Mouse (Mus musculus) hindbrain, embryonic 16.5 days (tissue): ENCODE data around the gene Inpp5f. TPM values are rescaled to one million over a fixed set of nuclear protein-coding genes. Genes with fewer than 3 reads are reported as not detected.

Source experiments
- ATAC-seq: fragments of 200-750 bp; cut with Nextera tagmentation; 2 replicates; pipeline ENCODE4 v1.8.0; 2017; ENCODE audit warnings: moderate TSS enrichment, moderate library complexity
- H3K27ac ChIP-seq: fragments of 300-500 bp; sonication (generic); 2 replicates; pipeline ENCODE4 v1.5.1; 2014; ENCODE audit warnings: low read depth, mild to moderate bottlenecking, control low read depth, low read length, moderate library complexity
- H3K27me3 ChIP-seq: fragments of 300-500 bp; sonication (generic); replicated peaks from 2 replicates; pipeline ENCODE4 v1.6.1; 2014; ENCODE audit warnings: low read length; ENCODE audit not compliant: control insufficient read depth, insufficient read depth
- H3K36me3 ChIP-seq: fragments of 300-500 bp; sonication (generic); 2 replicates; pipeline ENCODE4 v1.6.1; 2014; ENCODE audit warnings: mild to moderate bottlenecking, low read length, moderate library complexity, mixed read lengths; ENCODE audit not compliant: control insufficient read depth, insufficient read depth
- H3K4me1 ChIP-seq: fragments of 300-500 bp; sonication (generic); 2 replicates; pipeline ENCODE4 v1.6.1; 2014; ENCODE audit warnings: low read depth, low read length; ENCODE audit not compliant: control insufficient read depth, insufficient read depth
- H3K4me2 ChIP-seq: fragments of 300-500 bp; sonication (generic); 2 replicates; pipeline ENCODE4 v1.6.1; 2014; ENCODE audit warnings: mild to moderate bottlenecking, low read length, control low read depth, moderate library complexity
- H3K4me3 ChIP-seq: fragments of 300-500 bp; sonication (generic); 2 replicates; pipeline ENCODE4 v1.5.1; 2014; ENCODE audit warnings: mild to moderate bottlenecking, low read length, control low read depth, moderate library complexity
- H3K9ac ChIP-seq: fragments of 300-500 bp; sonication (generic); 2 replicates; pipeline ENCODE4 v1.6.1; 2014; ENCODE audit warnings: low read depth, mild to moderate bottlenecking, control low read depth, low read length, moderate library complexity
- H3K9me3 ChIP-seq: fragments of 300-500 bp; sonication (generic); 2 replicates; pipeline ENCODE4 v1.6.1; 2014; ENCODE audit warnings: mild to moderate bottlenecking, low read length, moderate library complexity; ENCODE audit not compliant: control insufficient read depth
- WGBS: fragments of 180-500 bp; shearing (Covaris S2); extraction: QIAGEN DNeasy Blood & Tissue Kit; methylation state at CpG from one replicate; pipeline ENCODE4 v1.1.7; 2014; 5-methylcytosine and 5-hydroxymethylcytosine counted together
- polyA plus RNA-seq: library from polyadenylated mRNA; unstranded; fragments of >200 nt; fragmentation: Nextera tagmentation; extraction: Ambion mirVana; gene quantifications from 2 replicates; pipeline ENCODE4 v1.2.1, GENCODE M21; 2015

The Inpp5f gene
- polyA plus RNA-seq, 1 experiment from 2014 or later, result 494 TPM

- no peak overlapping the region for H3K27ac ChIP-seq
- no peak overlapping the region for H3K4me2 ChIP-seq
- no peaks in the 10 kb centered on the region for H3K9me3 ChIP-seq
- H3K4me1 ChIP-seq, result no peaks in the 10 kb centered on the region
- ATAC-seq, result no peak
- H3K4me3 ChIP-seq, result no peak overlapping the region
- H3K27me3 ChIP-seq, result no peaks in the 10 kb centered on the region
- H3K9ac ChIP-seq, result no peak overlapping the region
- H3K36me3 ChIP-seq, result no peaks in the 10 kb centered on the region
- WGBS, result 83% methylated on average over 1 of the region's 1 CpGs
Measured at GRCm38 (mm10) chr7:128627723-128628122, 16.6 kb downstream of the Inpp5f start.

DNA sequence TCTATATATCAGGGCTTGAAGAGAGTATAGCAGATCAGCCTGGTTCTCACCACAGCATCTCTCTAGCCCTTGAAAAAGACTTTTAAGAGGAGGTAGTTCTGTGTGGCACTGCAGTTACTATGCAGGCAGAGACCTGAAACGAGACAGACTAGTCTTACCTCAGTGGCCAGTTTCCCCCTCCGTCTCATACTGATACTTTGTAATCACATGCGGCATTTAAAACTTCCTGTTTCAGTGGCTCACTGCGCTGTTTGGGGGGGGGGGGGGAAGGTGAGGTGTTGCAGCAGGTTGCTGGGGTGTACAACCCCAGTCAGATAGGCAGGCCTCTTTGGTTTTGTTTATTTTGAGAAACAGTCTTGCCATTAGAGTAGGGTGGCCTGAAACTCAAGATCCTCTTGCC lies 22.0 kb downstream of the Inpp5f start:
- Histone ChIP-seq H3K36me3 (no peaks in the 10 kb centered on the region), H3K9me3 (0 out of 2 replicates have a peak, but pooled peaks cover 2% of the 10 kb centered on the region), H3K4me3 (no peak overlapping the region), H3K27me3 (no peaks in the 10 kb centered on the region), H3K27ac (no peak overlapping the region), H3K4me1 (no peaks in the 10 kb centered on the region), H3K4me2 (no peak overlapping the region), H3K9ac (no peak overlapping the region)
- WGBS, result 88% methylated on average over 4 of the region's 4 CpGs
- no peak for ATAC-seq

DNA sequence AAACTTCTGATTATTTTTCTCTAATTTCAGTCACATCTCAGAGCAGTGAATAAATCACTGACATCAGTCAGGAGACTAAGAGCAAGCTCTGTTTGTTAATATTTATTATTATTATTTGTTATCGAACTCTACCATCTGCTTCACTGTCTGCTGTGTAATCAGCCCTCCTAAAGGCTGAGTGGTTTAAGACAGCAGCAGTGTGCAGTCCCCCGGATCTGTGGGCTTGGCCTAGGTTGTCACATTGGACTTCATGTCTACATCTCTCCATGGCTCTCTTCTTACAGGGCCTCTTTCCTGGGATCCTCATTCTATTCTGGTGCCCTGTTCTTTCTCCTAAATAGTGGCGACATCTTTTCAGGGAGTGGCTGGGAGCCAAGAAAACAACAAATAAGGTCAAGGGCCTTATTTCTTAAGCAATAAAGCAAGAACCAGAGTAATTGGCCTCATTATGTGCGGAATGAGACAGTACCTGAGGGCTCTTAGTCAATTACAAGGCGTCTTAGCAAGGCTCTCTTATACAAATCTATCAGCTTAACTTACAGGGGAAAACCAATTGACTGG lies 28.9 kb downstream of the Inpp5f start:
- H3K27ac ChIP-seq, result no peak overlapping the region
- no peak overlapping the region for H3K9ac ChIP-seq
- H3K9me3 ChIP-seq, result 0 out of 2 replicates have a peak, but pooled peaks cover 2% of the 10 kb centered on the region
- H3K4me1 ChIP-seq, result no peaks in the 10 kb centered on the region
- no peak overlapping the region for H3K4me2 ChIP-seq
- no peak overlapping the region for H3K4me3 ChIP-seq
- no peak for ATAC-seq
- no peaks in the 10 kb centered on the region for H3K27me3 ChIP-seq
- no peaks in the 10 kb centered on the region for H3K36me3 ChIP-seq
- WGBS, result 71% methylated on average over 5 of the region's 5 CpGs

GRCm38 (mm10) chr7:128641571-128641970 lies 30.4 kb downstream of the Inpp5f start:
- ATAC-seq, result no peak
- Histone ChIP-seq H3K27me3 (no peaks in the 10 kb centered on the region), H3K9me3 (0 out of 2 replicates have a peak, but pooled peaks cover 2% of the 10 kb centered on the region), H3K4me1 (no peaks in the 10 kb centered on the region), H3K4me2 (no peak overlapping the region), H3K4me3 (no peak overlapping the region), H3K36me3 (no peaks in the 10 kb centered on the region), H3K9ac (no peak overlapping the region), H3K27ac (no peak overlapping the region)
- 83% methylated on average over 7 of the region's 7 CpGs for WGBS

- no peak for ATAC-seq
- H3K27ac ChIP-seq, result no peak overlapping the region
- no peaks in the 10 kb centered on the region for H3K36me3 ChIP-seq
- H3K4me1 ChIP-seq, result no peaks in the 10 kb centered on the region
- WGBS, result 74% methylated on average over 5 of the region's 5 CpGs
- H3K4me3 ChIP-seq, result no peak overlapping the region
- H3K4me2 ChIP-seq, result no peak overlapping the region
- H3K9ac ChIP-seq, result no peak overlapping the region
- 0 out of 2 replicates have a peak, but pooled peaks cover 2% of the 10 kb centered on the region for H3K9me3 ChIP-seq
- no peaks in the 10 kb centered on the region for H3K27me3 ChIP-seq
Measured at GRCm38 (mm10) chr7:128642386-128642785, 31.3 kb downstream of the Inpp5f start.

GRCm38 (mm10) chr7:128656970-128657369 lies 45.8 kb downstream of the Inpp5f start:
- no peak overlapping the region for H3K27ac ChIP-seq
- no peaks in the 10 kb centered on the region for H3K9me3 ChIP-seq
- ATAC-seq, result no peak
- no peak overlapping the region for H3K4me2 ChIP-seq
- 89% methylated on average over 1 of the region's 1 CpGs for WGBS
- H3K4me1 ChIP-seq, result no peaks in the 10 kb centered on the region
- H3K36me3 ChIP-seq, result no peaks in the 10 kb centered on the region
- H3K9ac ChIP-seq, result no peak overlapping the region
- no peak overlapping the region for H3K4me3 ChIP-seq
- H3K27me3 ChIP-seq, result no peaks in the 10 kb centered on the region

GRCm38 (mm10) chr7:128663906-128664305 lies 52.8 kb downstream of the Inpp5f start:
- no peak overlapping the region for H3K4me2 ChIP-seq
- 0 out of 2 replicates have a peak, but pooled peaks cover 2% of the 10 kb centered on the region for H3K36me3 ChIP-seq
- no peaks in the 10 kb centered on the region for H3K27me3 ChIP-seq
- no peaks in the 10 kb centered on the region for H3K4me1 ChIP-seq
- WGBS, result 85% methylated on average over 8 of the region's 8 CpGs
- ATAC-seq, result no peak
- H3K9ac ChIP-seq, result no peak overlapping the region
- H3K4me3 ChIP-seq, result no peak overlapping the region
- no peak overlapping the region for H3K27ac ChIP-seq
- H3K9me3 ChIP-seq, result no peaks in the 10 kb centered on the region

- Histone ChIP-seq H3K4me2 (no peak overlapping the region), H3K27ac (no peak overlapping the region), H3K9me3 (no peaks in the 10 kb centered on the region), H3K27me3 (no peaks in the 10 kb centered on the region), H3K4me1 (no peaks in the 10 kb centered on the region), H3K9ac (no peak overlapping the region), H3K36me3 (0 out of 2 replicates have a peak, but pooled peaks cover 2% of the 10 kb centered on the region), H3K4me3 (no peak overlapping the region)
- 94% methylated on average over 11 of the region's 11 CpGs for WGBS
- ATAC-seq, result no peak
Measured at GRCm38 (mm10) chr7:128664861-128665377, 53.8 kb downstream of the Inpp5f start.

DNA sequence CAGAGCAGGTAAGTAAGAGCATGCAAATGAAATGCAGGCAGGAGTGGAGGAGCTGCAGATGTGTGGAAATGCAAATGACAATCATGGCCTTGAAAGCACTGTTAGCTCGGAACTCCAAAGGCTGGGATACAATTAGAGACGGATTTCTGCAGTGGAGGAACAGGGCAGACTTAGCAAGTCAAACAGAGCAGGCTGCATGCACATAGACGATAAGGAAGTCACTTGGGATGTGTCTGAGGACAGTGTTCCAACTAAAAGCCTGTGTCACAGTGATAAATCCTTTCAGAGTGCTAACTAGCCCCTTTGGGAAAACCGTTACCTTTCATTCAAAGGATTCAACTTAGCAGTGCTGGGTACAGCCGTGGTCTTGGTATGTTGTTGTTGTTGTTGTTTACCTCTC lies 56.7 kb downstream of the Inpp5f start:
- Histone ChIP-seq H3K4me2 (no peak overlapping the region), H3K4me3 (no peak overlapping the region), H3K27ac (no peak overlapping the region), H3K9me3 (no peaks in the 10 kb centered on the region), H3K27me3 (no peaks in the 10 kb centered on the region), H3K4me1 (peaks cover 10% of the 10 kb centered on the region), H3K9ac (no peak overlapping the region), H3K36me3 (0 out of 2 replicates have a peak, but pooled peaks cover 2% of the 10 kb centered on the region)
- ATAC-seq, result no peak
- 49% methylated on average over 5 of the region's 5 CpGs for WGBS
